Mouse (Mus musculus) left cerebral cortex, postnatal 14 days (tissue): ENCODE data around the gene Ackr2. TPM values are rescaled to one million over a fixed set of nuclear protein-coding genes. Genes with fewer than 3 reads are reported as not detected.
A peak's percentile ranks its signal among the peaks of the same experiment; 100 is the strongest.

Source experiments
- DNase-seq, 2 experiments: peaks; one replicate each; pipeline ENCODE4 v3.0.0; 2021 to 2022; ENCODE audit warnings: low spot score in 2 of 2, mixed read lengths in 1 of 2
- intact Hi-C: fragments of 180-260 bp; cut with DNase I; formaldehyde crosslinking; loops from one replicate; pipeline ENCODE4 v1.15.1; 2025
- total RNA-seq, 2 experiments: library from RNA; stranded (reverse); gene quantifications; 2 replicates each; pipeline ENCODE4 v1.2.3; 2021

The Ackr2 gene
- total RNA-seq, 2 experiments from 2014 or later: 5.2 to 7.8 TPM

GRCm38 (mm10) chr9:121943628-121944027 lies 45.5 kb downstream of the Ackr2 start:
- intact Hi-C loops: no loop called here
- no peak for DNase-seq

DNA sequence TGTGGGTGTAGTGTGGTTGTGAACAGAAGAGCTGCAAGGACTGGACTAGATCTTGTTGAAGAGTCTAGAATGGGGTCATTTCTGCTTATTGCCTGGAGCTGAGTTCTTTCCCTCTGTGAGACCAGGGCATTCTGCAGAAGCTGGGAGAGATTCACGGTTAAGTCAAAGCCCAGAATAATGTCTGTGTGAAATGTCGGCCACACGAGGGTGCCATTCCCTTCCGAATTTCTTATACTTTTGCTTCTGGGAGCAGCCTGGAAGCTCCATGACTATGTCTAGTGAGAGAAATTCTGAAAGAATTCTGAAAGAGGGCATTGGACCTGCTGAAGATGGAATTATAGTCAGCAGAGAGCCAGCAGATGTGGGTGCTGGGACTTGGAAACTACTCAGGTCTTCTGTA lies 49.6 kb downstream of the Ackr2 start:
- intact Hi-C loops: loop anchor here (1.0 kb wide), 2 partner anchors 35 to 38 kb away; no protein-coding TSS in a partner anchor
- peak; percentile 81 to 85 for DNase-seq

DNA sequence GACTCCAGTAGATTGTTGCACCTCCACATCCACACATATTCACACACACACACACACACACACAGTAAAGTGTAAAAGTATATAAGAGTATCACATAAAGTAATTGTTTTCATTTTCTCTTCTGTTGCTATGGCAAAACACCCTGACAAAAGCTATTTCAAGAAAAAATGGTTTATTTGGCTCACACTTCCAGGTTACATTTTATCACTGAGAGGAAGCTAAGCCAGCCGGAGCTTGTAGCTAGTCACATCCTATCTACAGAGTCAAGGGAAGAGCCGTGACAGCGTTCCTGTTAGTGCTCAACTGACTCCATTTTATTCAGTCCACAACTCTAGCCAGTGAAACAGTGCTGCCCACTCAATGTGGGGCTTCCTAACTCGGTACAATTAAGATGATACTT lies 50.3 kb downstream of the Ackr2 start:
- peak; percentile 11 to 62 for DNase-seq
- intact Hi-C loops: loop anchor here (1.0 kb wide), 1 partner anchor 34 kb away; no protein-coding TSS in a partner anchor

DNA sequence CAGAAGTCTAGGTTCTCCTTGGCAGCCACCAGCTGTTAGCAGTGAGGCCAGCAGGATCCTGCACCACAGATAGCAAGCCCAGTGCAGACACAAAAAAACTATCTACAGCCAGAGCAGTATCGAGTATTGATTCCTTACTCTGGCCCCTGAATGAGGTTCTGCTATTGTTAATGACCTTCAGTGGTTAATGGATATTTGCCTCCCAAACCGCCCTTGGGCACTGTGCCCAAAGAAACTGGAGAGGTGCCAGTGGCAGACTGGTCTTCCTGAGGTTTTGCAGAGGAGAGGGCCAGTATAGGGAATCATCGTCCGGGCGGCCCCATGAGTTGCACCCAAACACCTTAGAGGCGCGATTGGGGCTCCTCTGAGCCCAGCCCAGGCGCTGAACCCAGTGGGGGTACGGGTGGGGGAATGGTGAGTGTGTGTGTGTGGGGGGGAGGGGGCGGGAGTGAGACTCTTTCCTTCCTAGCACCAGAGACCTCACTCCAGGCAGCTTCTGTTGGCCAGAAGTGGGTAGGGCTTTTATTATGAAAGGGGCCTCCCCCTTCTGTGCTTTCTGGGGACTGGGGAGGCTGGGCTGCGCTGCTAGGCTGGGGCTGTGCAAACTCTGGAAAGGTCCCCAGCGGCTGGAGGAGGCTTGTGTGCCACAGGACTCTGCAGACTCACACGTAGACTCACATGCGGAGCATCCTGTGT lies 52.4 kb downstream of the Ackr2 start, which contains the start of gene Fam198a:
Fam198a (plus strand) TSS at position 571 of the 696 bp plus-strand sequence.
- intact Hi-C loops: no loop called here
- DNase-seq: peak; percentile 30 to 46

DNA sequence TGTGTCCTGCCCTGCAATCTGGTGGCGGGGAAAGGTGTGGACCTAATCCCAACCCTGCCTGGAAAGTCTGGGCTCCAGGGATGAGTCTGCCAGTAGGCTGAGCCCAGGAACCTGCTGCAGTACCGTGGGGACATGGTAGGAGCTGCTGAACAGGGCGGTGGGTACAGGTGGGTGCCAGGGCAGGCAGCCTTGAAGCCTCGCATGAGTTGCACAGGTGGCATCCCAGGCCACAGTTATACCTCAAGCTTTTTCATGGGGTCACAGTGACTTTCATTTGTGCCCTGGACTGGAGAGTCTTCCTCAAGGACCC lies 52.9 kb downstream of the Ackr2 start:
- DNase-seq: no peak
- intact Hi-C loops: no loop called here

GRCm38 (mm10) chr9:121952596-121952995 lies 54.4 kb downstream of the Ackr2 start:
- no peak for DNase-seq
- intact Hi-C loops: no loop called here

- DNase-seq: no peak
Measured at GRCm38 (mm10) chr9:121959966-121960635, 61.9 kb downstream of the Ackr2 start.

More at GRCm38 (mm10) chr9:121959966-121960635, 61.9 kb downstream of the Ackr2 start:
- intact Hi-C loops: no loop called here

Other genes starting within 250 kb of the Ackr2 start
- 10 to 100 TPM; 27.7 to 29.1 TPM for gene Sec22c, start 192.9 kb upstream of the Ackr2 start, total RNA-seq
- gene Ss18l2, start 188.0 kb upstream of the Ackr2 start, total RNA-seq: 100 to 1,000 TPM in 1 of 2 experiments, 10 to 100 TPM in 1; 82.8 to 100 TPM
- gene Nktr, start 179.2 kb upstream of the Ackr2 start, total RNA-seq: 100 to 1,000 TPM; 102 to 103 TPM
- 100 to 1,000 TPM; 112 to 127 TPM for gene Zfp651, start 139.0 kb upstream of the Ackr2 start, total RNA-seq
- 1 to 10 TPM; 5.0 to 5.3 TPM for gene Klhl40, start 120.7 kb upstream of the Ackr2 start, total RNA-seq
- gene Hhatl, start 105.8 kb upstream of the Ackr2 start, total RNA-seq: 1 to 10 TPM; 8.3 to 8.7 TPM
- 1 to 10 TPM; 9.1 to 9.3 TPM for gene Ccdc13, start 58.9 kb upstream of the Ackr2 start, total RNA-seq
- gene Higd1a, start 40.0 kb upstream of the Ackr2 start, total RNA-seq: 100 to 1,000 TPM in 1 of 2 experiments, 10 to 100 TPM in 1; 99.1 to 108 TPM
- not detected for gene Cyp8b1, start 17.9 kb downstream of the Ackr2 start, total RNA-seq
- 1 to 10 TPM; 3.7 to 4.3 TPM for gene Fam198a, start 52.6 kb downstream of the Ackr2 start, total RNA-seq
- 10 to 100 TPM; 38.6 to 38.8 TPM for gene Pomgnt2, start 98.8 kb downstream of the Ackr2 start, total RNA-seq
- 100 to 1,000 TPM; 105 to 126 TPM for gene Snrk, start 218.9 kb downstream of the Ackr2 start, total RNA-seq